Mouse (Mus musculus): ENCODE measurements around the gene Hist1h2bk. TPM values are rescaled to one million over a fixed set of nuclear protein-coding genes. Genes with fewer than 3 reads are reported as not detected.
A peak's percentile ranks its signal among the peaks of the same experiment; 100 is the strongest.
"Not testable (repeated sequence)": the region's sequence is repeated elsewhere in the genome, so short reads cannot be mapped to it uniquely, and the experiment has no call there.

The Hist1h2bk gene
- 10 to 100 TPM; 23.5 to 24.4 TPM for total RNA-seq (2021)
- long read RNA-seq, experiment 1, result 0 reads
- long read RNA-seq, experiment 2, result 0 reads

GRCm38 (mm10) chr13:22035267-22036148 lies at the start of gene Hist1h2bk, which contains the start of gene Hist1h2ah:
TSS of gene Hist1h2bk (plus strand) at chr13:22035870.
TSS of gene Hist1h2ah (minus strand) at chr13:22035568.
- peak within 1 kb of the TSS; percentile 51 for H3K4me3 ChIP-seq
- H3K27ac ChIP-seq, result not testable (repeated sequence)
- DNase-seq (ENCODE audit: low spot score in 2 of 2), result peak; percentile 79 to 92

DNA sequence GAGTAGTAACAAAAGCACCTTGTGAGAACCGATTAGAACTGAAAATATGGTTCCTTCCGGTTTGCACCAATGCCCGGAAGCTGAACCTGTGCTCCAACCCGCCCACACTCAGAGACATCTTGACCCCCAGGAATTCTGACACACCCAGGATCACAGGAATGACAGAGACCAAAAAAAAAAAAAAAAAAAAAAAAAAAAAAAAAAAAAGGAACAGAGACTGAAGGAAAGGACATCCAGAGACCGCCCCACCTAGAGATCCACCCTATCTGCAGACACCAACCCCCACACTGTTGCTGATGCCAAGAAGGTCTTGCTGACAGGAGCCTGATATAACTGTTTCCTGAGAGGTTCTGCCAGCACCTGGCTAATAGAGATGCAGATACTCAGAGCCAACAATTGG lies 43.1 kb upstream of the Hist1h2bk start:
- no peak overlapping the region for H3K27ac ChIP-seq
- no peak for DNase-seq (ENCODE audit: low spot score in 2 of 2)

DNA sequence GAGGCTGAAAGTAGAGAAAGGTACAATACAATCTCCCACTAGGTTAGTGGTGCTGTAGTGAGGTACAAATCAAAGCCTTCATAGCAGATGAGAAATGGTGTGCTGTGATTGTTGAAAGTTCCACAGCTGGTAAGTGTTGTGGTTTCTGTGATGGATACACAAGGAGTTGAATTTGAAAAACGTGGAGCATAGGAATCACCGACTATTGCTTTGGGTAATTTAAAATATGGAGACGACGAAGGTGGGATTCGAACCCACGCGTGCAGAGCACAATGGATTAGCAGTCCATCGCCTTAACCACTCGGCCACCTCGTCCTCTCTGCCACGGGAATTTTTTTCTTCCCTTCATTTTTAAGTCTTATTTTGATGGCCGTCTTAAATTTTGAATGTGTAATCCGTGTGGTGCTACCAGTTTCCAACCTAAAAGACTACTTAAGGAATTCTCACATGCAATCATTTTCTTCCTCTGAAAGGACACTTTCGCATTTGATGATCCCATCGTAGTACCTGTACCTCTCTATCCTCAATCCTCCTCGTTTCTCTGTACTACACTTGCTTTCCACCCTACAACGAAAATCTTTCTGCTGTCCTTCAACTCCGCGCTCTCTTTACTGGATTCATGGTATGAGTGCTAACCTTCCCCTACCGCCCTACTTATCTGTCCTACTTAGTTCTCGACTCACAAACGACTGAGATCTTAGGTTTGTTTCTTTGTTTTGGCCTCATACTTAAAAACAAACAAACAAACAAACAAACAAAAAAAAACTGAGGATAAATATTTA lies 41.5 kb upstream of the Hist1h2bk start:
- no peak overlapping the region for H3K4me3 ChIP-seq
- peak in 1 of 2 experiments; percentile 46 for DNase-seq (ENCODE audit: low spot score in 2 of 2)
- TF ChIP-seq CTCF (conservative IDR thresholded peaks at IDR 0.05), result no peak
- no peak overlapping the region for H3K27ac ChIP-seq

More for the DNA sequence above, 43.1 kb upstream of the Hist1h2bk start:
- no peak overlapping the region for H3K4me3 ChIP-seq
- TF ChIP-seq CTCF (conservative IDR thresholded peaks at IDR 0.05), result no peak

- TF ChIP-seq CTCF (conservative IDR thresholded peaks at IDR 0.05), result no peak
These were observed 40.8 kb upstream of the Hist1h2bk start for GRCm38 (mm10) chr13:21994896-21995295.

GRCm38 (mm10) chr13:21995331-21995914 lies 40.2 kb upstream of the Hist1h2bk start:
- TF ChIP-seq CTCF (conservative IDR thresholded peaks at IDR 0.05), result peak; percentile 18; the same call in 1 of the 2 replicates
- H3K27ac ChIP-seq, result no peak overlapping the region
- DNase-seq (ENCODE audit: low spot score in 2 of 2), result no peak
- peak overlapping the region; percentile 31 for H3K4me3 ChIP-seq

More at GRCm38 (mm10) chr13:21994896-21995295, 40.8 kb upstream of the Hist1h2bk start:
- DNase-seq (ENCODE audit: low spot score in 2 of 2), result no peak
- H3K4me3 ChIP-seq, result peak overlapping the region; percentile 31
- no peak overlapping the region for H3K27ac ChIP-seq

DNA sequence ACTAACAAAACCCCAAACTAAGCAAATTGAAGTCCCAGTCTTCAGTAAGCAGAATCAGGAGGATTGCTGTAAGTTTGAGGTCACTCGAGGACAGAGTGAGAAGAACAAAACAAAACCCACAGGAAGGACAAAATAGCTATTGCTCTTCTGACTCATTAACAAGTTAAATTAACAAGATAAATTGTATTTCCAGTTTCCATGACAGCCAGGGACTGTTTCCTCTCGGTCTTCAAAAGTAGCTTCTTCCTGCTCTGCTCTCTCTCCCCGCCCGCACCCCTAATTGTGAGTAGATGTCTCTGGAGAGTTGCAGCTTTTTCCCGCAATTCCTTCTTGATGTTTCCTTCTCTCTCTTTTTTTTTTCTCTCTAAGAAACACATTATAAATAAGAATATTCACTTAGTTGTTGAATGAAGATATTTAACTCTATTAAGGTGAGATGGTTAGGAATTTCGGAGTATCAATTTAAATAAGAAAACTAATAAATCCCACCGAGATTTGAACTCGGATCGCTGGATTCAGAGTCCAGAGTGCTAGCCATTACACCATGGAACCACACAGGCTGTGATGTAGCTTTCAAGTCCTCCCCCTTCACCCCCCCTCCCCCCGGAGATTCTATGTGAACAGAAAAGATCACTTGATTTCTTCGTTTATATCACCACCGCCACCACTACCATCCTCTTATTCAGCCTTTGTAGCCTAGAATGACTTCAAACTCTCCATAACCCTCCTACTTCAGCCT lies 39.4 kb upstream of the Hist1h2bk start:
- no peak for TF ChIP-seq CTCF (conservative IDR thresholded peaks at IDR 0.05)
- DNase-seq (ENCODE audit: low spot score in 2 of 2), result no peak
- H3K4me3 ChIP-seq, result peak overlapping the region; percentile 39
- H3K27ac ChIP-seq, result no peak overlapping the region

DNA sequence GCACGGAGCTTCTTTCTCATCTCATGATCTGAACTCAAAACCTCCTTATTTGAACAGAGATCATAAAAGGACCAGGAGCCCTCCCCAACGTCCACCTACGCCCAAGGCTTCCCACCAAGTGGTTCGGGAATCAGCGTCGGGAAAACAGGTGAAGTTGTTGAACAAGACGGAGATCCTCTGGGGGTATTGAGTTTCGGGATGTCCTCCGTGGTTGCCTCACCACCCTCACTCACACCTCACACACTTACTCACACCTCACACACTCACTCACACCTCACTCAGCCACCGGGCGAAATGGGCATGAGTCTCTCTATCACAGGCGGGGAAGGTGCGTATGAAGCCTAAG lies 38.9 kb upstream of the Hist1h2bk start:
- no peak for DNase-seq (ENCODE audit: low spot score in 2 of 2)
- Histone ChIP-seq H3K4me3 (peak overlapping the region; percentile 39), H3K27ac (no peak overlapping the region)
- TF ChIP-seq CTCF (conservative IDR thresholded peaks at IDR 0.05), result no peak

GRCm38 (mm10) chr13:21997201-21997820 lies 38.4 kb upstream of the Hist1h2bk start:
- TF ChIP-seq CTCF (conservative IDR thresholded peaks at IDR 0.05), result no peak
- H3K4me3 ChIP-seq, result peak overlapping the region; percentile 39; the same call in 1 of the 2 replicates
- no peak overlapping the region for H3K27ac ChIP-seq
- DNase-seq (ENCODE audit: low spot score in 2 of 2), result no peak

DNA sequence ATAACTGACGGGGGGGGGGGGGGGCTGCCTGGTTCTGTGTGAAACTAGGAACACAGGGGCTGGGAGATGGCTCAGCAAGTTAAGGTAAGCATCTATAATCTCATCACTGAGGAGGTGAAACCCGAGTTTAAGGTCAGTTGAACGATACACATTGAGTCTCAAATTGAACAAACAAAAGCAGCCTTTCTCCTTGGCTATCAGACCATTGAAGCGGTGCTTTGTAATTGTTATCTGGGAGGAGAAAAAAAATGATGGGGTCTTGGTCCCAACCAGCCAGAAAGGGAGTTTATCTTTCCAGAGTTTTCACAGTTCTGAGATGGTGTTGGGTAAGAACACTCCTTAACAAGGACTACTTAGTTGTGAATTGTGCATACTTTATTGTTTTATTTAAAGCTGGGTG lies 37.8 kb upstream of the Hist1h2bk start:
- no peak for TF ChIP-seq CTCF (conservative IDR thresholded peaks at IDR 0.05)
- Histone ChIP-seq H3K27ac (no peak overlapping the region), H3K4me3 (no peak overlapping the region)
- no peak for DNase-seq (ENCODE audit: low spot score in 2 of 2)

- H3K4me3 ChIP-seq, result no peak overlapping the region
- H3K27ac ChIP-seq, result no peak overlapping the region
- DNase-seq (ENCODE audit: low spot score in 2 of 2), result no peak
- TF ChIP-seq CTCF (conservative IDR thresholded peaks at IDR 0.05), result no peak
These were observed 37.3 kb upstream of the Hist1h2bk start for GRCm38 (mm10) chr13:21998412-21998811.

DNA sequence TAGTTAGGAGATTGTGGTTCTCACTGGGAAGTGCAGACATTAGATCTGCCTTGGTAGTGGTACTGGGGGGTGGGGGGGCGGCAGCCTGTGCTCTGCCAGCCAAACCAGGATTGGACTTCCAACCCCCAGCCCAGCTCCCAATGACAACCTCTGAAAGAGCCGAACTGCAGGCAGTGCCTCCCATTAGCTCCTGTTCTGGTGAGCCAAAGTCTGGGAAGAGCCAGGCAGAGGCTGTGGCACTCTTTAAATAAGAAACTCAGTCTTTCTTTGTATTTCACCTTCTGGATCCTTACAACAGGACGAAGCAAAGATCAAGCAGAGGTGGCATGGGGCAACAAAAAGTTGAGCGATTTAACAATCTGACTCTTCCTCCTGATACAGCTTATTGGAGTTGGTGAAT lies 36.5 kb upstream of the Hist1h2bk start:
- TF ChIP-seq CTCF (conservative IDR thresholded peaks at IDR 0.05), result no peak
- no peak overlapping the region for H3K27ac ChIP-seq
- no peak for DNase-seq (ENCODE audit: low spot score in 2 of 2)
- H3K4me3 ChIP-seq, result no peak overlapping the region

DNA sequence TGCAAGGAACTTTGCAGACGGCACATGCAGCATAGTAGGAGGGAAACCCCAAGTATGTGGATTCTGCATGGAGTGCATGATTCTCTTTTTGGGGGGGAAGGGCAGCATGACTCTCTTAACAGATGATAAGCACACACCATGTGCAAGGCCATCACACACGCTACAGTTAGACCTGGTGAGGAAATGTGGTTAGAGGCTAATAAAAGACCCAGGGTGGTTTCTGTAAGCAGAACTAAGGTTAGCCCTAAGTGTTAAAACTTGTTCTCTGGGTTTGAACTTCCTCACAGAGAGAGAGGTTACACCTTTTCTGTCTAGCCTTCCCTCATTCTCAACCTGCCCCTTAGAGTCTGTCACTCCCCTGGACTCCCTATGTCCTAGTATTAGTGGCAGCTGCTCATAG lies 34.3 kb upstream of the Hist1h2bk start:
- TF ChIP-seq CTCF (conservative IDR thresholded peaks at IDR 0.05), result no peak
- Histone ChIP-seq H3K27ac (no peak overlapping the region), H3K4me3 (no peak overlapping the region)
- no peak for DNase-seq (ENCODE audit: low spot score in 2 of 2)

Data from layer of hippocampus, adult 2 months (tissue).